Mouse (Mus musculus) myocyte (in vitro differentiated cells): ENCODE measurements at regions not wholly inside any gene's neighbourhood (a gene's known extent, or its start where the extent isn't known, plus 50 kb on each side); places are given as distances from the start of the nearest gene placed in this dataset.

ENCODE experiments used
- CEBPB ChIP-seq: IDR thresholded peaks from 2 replicates; pipeline ENCODE4 v1.6.1; 2011; ENCODE audit warnings: mild to moderate bottlenecking, moderate library complexity; ENCODE audit not compliant: poor library complexity, insufficient read depth, severe bottlenecking
- MYOD1 ChIP-seq, 3 experiments: IDR thresholded peaks; one replicate each; pipeline ENCODE4 v1.6.1; 2011; ENCODE audit warnings: control low read depth in 2 of 3, low read depth in 2 of 3, mild to moderate bottlenecking in 2 of 3, moderate library complexity in 1 of 3; ENCODE audit not compliant: insufficient read length in 2 of 3, control insufficient read depth in 1 of 3
- POLR2A ChIP-seq: IDR thresholded peaks from one replicate; pipeline ENCODE4 v1.6.1; 2011; ENCODE audit warnings: low read depth, mild to moderate bottlenecking, control low read depth, moderate library complexity; ENCODE audit not compliant: insufficient read length
- POLR2AphosphoS2 ChIP-seq: IDR thresholded peaks from one replicate; pipeline ENCODE4 v1.6.1; 2011; ENCODE audit warnings: low read depth, control low read depth; ENCODE audit not compliant: insufficient read length
- TCF3 ChIP-seq: IDR thresholded peaks from one replicate; pipeline ENCODE4 v1.6.1; 2011; ENCODE audit warnings: low read depth, control low read depth; ENCODE audit not compliant: insufficient read length
- USF1 ChIP-seq: IDR thresholded peaks from one replicate; pipeline ENCODE4 v1.6.1; 2011; ENCODE audit warnings: low read depth, mild to moderate bottlenecking, control low read depth, moderate library complexity

- TF ChIP-seq POLR2AphosphoS2 (no peak), MYOD1 (IDR thresholded peaks at IDR 0.05; ENCODE audit: control insufficient read depth in 1 of 3, insufficient read length in 2 of 3, low read depth in 2 of 3) (no peak), USF1 (no peak), TCF3 (no peak), POLR2A (no peak), CEBPB (no peak)
Observed at GRCm38 (mm10) chr13:6998094-6998493, 349.5 kb upstream of the Pfkp start.
